Mouse (Mus musculus): ENCODE measurements at regions not wholly inside any gene's neighbourhood (a gene's known extent, or its start where the extent isn't known, plus 50 kb on each side); places are given as distances from the start of the nearest gene placed in this dataset.
A peak's percentile ranks its signal among the peaks of the same experiment; 100 is the strongest.

- no peak for TF ChIP-seq CTCF (IDR thresholded peaks at IDR 0.05; ENCODE audit: extremely low read depth, insufficient read depth, low read length)
- no peak for TF ChIP-seq POLR2A (IDR thresholded peaks at IDR 0.05; ENCODE audit: extremely low read depth, insufficient read depth, low read length)
- no peak overlapping the region for H3K27ac ChIP-seq (ENCODE audit: insufficient read depth, low read length)
- no peaks in the 10 kb centered on the region for H3K4me1 ChIP-seq (ENCODE audit: control insufficient read depth, insufficient read depth, low read length)
- no peak overlapping the region for H3K4me3 ChIP-seq (ENCODE audit: insufficient read depth, low read length)
Observed at GRCm38 (mm10) chr6:148719062-148719461, 112.2 kb downstream of the Ipo8 start.

DNA sequence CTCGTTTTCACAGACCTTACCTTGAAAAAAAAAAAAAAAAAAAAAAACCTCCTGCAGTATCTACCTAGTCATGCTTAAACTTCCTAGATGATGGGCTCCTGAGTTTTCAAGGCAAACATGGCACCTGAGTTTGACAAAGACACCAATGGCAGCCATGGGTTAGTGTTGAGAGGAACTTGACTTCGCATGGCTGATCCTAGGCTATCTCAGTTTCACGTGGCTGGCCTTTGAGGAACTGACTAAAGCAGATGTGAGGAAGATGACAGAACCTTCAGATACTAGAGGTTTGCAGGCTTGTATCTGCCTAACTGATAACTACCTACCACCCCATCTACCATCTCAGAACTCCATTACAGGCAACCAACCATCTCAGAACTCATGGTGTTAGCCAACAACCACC is 120.9 kb downstream of the Ipo8 start:
- no peak overlapping the region for H3K27ac ChIP-seq (ENCODE audit: insufficient read depth, low read length)
- no peaks in the 10 kb centered on the region for H3K4me1 ChIP-seq (ENCODE audit: control insufficient read depth, insufficient read depth, low read length)
- TF ChIP-seq CTCF (IDR thresholded peaks at IDR 0.05; ENCODE audit: extremely low read depth, insufficient read depth, low read length) (no peak), POLR2A (IDR thresholded peaks at IDR 0.05; ENCODE audit: extremely low read depth, insufficient read depth, low read length) (no peak)
- no peak overlapping the region for H3K4me3 ChIP-seq (ENCODE audit: insufficient read depth, low read length)

DNA sequence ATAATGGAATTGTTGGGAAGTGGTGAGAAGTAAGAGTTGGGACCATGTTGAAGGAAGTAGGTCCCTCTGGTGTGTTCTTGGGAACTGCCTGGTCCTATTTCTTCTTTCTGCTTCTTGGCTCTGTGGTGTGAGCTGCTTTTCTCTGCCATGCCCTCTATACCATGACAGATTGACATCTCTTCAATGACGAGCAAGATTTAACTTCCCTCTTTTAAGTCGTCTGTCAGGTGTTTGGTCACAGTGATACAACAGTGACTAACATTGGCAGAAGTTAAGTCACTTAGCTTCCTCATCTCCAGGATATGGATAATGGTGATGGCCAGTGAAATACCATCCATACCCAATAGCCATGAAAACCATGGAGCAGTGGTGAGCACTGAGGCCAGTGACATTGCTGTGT is 122.9 kb downstream of the Ipo8 start:
- Histone ChIP-seq H3K4me1 (ENCODE audit: control insufficient read depth, insufficient read depth, low read length) (no peaks in the 10 kb centered on the region), H3K4me3 (ENCODE audit: insufficient read depth, low read length) (no peak overlapping the region), H3K27ac (ENCODE audit: insufficient read depth, low read length) (no peak overlapping the region)
- TF ChIP-seq POLR2A (IDR thresholded peaks at IDR 0.05; ENCODE audit: extremely low read depth, insufficient read depth, low read length) (no peak), CTCF (IDR thresholded peaks at IDR 0.05; ENCODE audit: extremely low read depth, insufficient read depth, low read length) (no peak)

GRCm38 (mm10) chr6:148705711-148706110 is 125.6 kb downstream of the Ipo8 start:
- peak; percentile 41; the same call in 1 of the 2 replicates for TF ChIP-seq CTCF (IDR thresholded peaks at IDR 0.05; ENCODE audit: extremely low read depth, insufficient read depth, low read length)
- TF ChIP-seq POLR2A (IDR thresholded peaks at IDR 0.05; ENCODE audit: extremely low read depth, insufficient read depth, low read length): no peak

GRCm38 (mm10) chr6:148693329-148693728 is 137.9 kb downstream of the Ipo8 start:
- TF ChIP-seq CTCF (IDR thresholded peaks at IDR 0.05; ENCODE audit: extremely low read depth, insufficient read depth, low read length): no peak
- TF ChIP-seq POLR2A (IDR thresholded peaks at IDR 0.05; ENCODE audit: extremely low read depth, insufficient read depth, low read length): no peak
- Histone ChIP-seq H3K4me1 (ENCODE audit: control insufficient read depth, insufficient read depth, low read length) (no peaks in the 10 kb centered on the region), H3K27ac (ENCODE audit: insufficient read depth, low read length) (no peak overlapping the region), H3K4me3 (ENCODE audit: insufficient read depth, low read length) (no peak overlapping the region)

More at GRCm38 (mm10) chr6:148705711-148706110, 125.6 kb downstream of the Ipo8 start:
- Histone ChIP-seq H3K4me1 (ENCODE audit: control insufficient read depth, insufficient read depth, low read length) (no peaks in the 10 kb centered on the region), H3K4me3 (ENCODE audit: insufficient read depth, low read length) (no peak overlapping the region), H3K27ac (ENCODE audit: insufficient read depth, low read length) (no peak overlapping the region)

DNA sequence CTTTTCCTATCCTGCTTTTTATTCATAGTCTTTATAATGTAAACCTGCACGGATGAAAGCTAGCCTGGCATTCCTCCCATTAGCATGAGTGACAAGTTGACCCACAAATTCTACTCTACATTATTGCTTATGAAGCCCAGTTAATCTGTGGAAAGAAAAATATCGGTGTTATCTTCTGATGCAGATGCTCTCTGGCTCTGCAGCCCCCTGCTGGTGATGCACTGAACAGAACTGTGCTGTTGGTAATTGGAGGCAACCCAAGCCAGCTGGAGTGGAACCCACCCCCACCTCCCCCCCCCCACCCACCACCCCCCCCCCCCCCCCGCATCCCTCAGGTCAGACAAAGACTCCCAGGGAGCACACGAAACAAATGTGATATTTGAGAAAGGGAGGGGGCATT is 143.5 kb downstream of the Ipo8 start:
- TF ChIP-seq POLR2A (IDR thresholded peaks at IDR 0.05; ENCODE audit: extremely low read depth, insufficient read depth, low read length) (no peak), CTCF (IDR thresholded peaks at IDR 0.05; ENCODE audit: extremely low read depth, insufficient read depth, low read length) (peak; percentile 71)
- H3K27ac ChIP-seq (ENCODE audit: insufficient read depth, low read length): no peak overlapping the region
- no peak overlapping the region for H3K4me3 ChIP-seq (ENCODE audit: insufficient read depth, low read length)
- no peaks in the 10 kb centered on the region for H3K4me1 ChIP-seq (ENCODE audit: control insufficient read depth, insufficient read depth, low read length)

GRCm38 (mm10) chr6:148660152-148660551 is 171.1 kb downstream of the Ipo8 start:
- no peak for TF ChIP-seq CTCF (IDR thresholded peaks at IDR 0.05; ENCODE audit: extremely low read depth, insufficient read depth, low read length)
- no peak for TF ChIP-seq POLR2A (IDR thresholded peaks at IDR 0.05; ENCODE audit: extremely low read depth, insufficient read depth, low read length)

GRCm38 (mm10) chr6:148653216-148653615 is 178.1 kb downstream of the Ipo8 start:
- H3K4me1 ChIP-seq (ENCODE audit: control insufficient read depth, insufficient read depth, low read length): no peaks in the 10 kb centered on the region
- no peak overlapping the region for H3K4me3 ChIP-seq (ENCODE audit: insufficient read depth, low read length)
- TF ChIP-seq POLR2A (IDR thresholded peaks at IDR 0.05; ENCODE audit: extremely low read depth, insufficient read depth, low read length): no peak
- no peak for TF ChIP-seq CTCF (IDR thresholded peaks at IDR 0.05; ENCODE audit: extremely low read depth, insufficient read depth, low read length)
- H3K27ac ChIP-seq (ENCODE audit: insufficient read depth, low read length): no peak overlapping the region

More at GRCm38 (mm10) chr6:148660152-148660551, 171.1 kb downstream of the Ipo8 start:
- Histone ChIP-seq H3K4me3 (ENCODE audit: insufficient read depth, low read length) (no peak overlapping the region), H3K4me1 (ENCODE audit: control insufficient read depth, insufficient read depth, low read length) (no peaks in the 10 kb centered on the region), H3K27ac (ENCODE audit: insufficient read depth, low read length) (no peak overlapping the region)

- Histone ChIP-seq H3K4me1 (ENCODE audit: control insufficient read depth, insufficient read depth, low read length) (no peaks in the 10 kb centered on the region), H3K4me3 (ENCODE audit: insufficient read depth, low read length) (no peak overlapping the region), H3K27ac (ENCODE audit: insufficient read depth, low read length) (no peak overlapping the region)
- TF ChIP-seq CTCF (IDR thresholded peaks at IDR 0.05; ENCODE audit: extremely low read depth, insufficient read depth, low read length) (no peak), POLR2A (IDR thresholded peaks at IDR 0.05; ENCODE audit: extremely low read depth, insufficient read depth, low read length) (no peak)
Observed at GRCm38 (mm10) chr6:148652434-148652833, 178.8 kb downstream of the Ipo8 start.

DNA sequence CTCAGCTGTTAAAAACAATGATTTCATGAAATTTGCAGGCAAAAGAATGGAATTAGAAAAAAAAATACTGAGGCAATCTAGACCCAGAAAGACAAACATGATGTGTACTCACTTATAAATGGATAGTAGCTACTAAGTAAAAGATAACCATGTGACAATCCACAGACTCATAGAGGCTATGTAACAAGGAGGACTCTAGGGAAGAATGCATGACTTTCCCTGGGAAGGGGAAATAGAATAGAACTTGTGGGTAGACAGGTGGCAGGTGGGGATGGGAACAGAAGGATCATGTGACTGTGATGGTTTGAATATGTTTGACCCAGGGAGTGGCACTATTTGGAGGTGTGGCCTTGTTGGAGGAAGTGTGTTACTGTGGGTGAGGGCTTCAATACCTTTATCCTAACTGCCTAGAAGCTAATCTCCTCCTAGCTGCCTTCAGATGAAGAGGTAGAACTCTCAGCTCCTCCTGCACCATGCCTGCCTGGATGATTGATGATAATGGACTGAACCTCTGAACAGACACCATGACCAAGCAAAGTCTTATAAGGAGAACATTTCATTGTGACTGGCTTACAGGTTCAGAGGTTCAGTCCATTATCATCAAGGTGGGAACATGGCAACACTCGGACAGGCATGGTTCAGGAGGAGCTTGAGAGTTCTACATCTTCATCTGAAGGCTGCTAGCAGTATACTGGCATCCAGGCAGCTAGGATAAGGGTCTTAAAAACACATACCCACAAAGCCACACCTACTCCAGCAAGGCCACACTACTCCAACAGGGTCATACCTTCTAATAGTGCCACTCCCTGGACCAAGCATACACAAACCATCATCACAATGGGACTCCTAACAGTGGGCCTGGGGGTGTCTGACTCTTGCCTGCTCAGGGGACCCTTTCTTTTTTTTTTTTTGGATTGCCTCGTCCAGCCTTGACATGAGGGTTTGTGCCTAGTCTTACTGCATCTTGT is 183.6 kb downstream of the Ipo8 start:
- no peak overlapping the region for H3K27ac ChIP-seq (ENCODE audit: insufficient read depth, low read length)
- H3K4me1 ChIP-seq (ENCODE audit: control insufficient read depth, insufficient read depth, low read length): no peaks in the 10 kb centered on the region
- H3K4me3 ChIP-seq (ENCODE audit: insufficient read depth, low read length): no peak overlapping the region
- TF ChIP-seq POLR2A (IDR thresholded peaks at IDR 0.05; ENCODE audit: extremely low read depth, insufficient read depth, low read length): no peak
- TF ChIP-seq CTCF (IDR thresholded peaks at IDR 0.05; ENCODE audit: extremely low read depth, insufficient read depth, low read length): no peak

Data from cortical plate, adult 2 months (tissue).